Mouse (Mus musculus) small intestine, adult 2 months (tissue): ENCODE measurements around the gene Nxph4.

ENCODE experiments used
- CTCF ChIP-seq: fragments of 200-500 bp; IDR thresholded peaks from 2 replicates; pipeline ENCODE4 v1.5.1; 2012; ENCODE audit warnings: low read depth, mild to moderate bottlenecking, control low read depth, inconsistent platforms, low read length, moderate library complexity, mixed read lengths; ENCODE audit not compliant: insufficient replicate concordance, insufficient read length; ENCODE audit errors: extremely low read depth
- POLR2A ChIP-seq: fragments of 200-500 bp; IDR thresholded peaks from 2 replicates; pipeline ENCODE4 v1.6.1; 2012; ENCODE audit warnings: low read depth, mild to moderate bottlenecking, control low read depth, inconsistent platforms, low read length, moderate library complexity

- TF ChIP-seq CTCF: no peak
- no peak for TF ChIP-seq POLR2A
These were observed 19.6 kb downstream of the Nxph4 start, which contains the start of gene Ndufa4l2 for GRCm38 (mm10) chr10:127514764-127515163.
